Comparison of ENCODE assay signal across 14 mouse cellular contexts in genomic region chr4:155905634-155906033, GRCm38 (mm10). TPM values are rescaled to one million over a fixed set of nuclear protein-coding genes. Genes with fewer than 3 reads are reported as not detected.
DNase-seq lines count a peak whose midpoint lies in the region; TF ChIP-seq lines count a peak whose summit lies in the region.
"Had no signal": no experiment of that assay in that cellular context is flagged by ENCODE, and none has a peak within 500 bp of the region (broad histone marks: within the 10 kb centered on the region; RNA-seq: fewer than 3 reads in every experiment).

No protein-coding gene starts in this region.

- peak; percentile 3 for DNase-seq in adrenal gland, adult 2 months
- DNase-seq in adrenal gland, postnatal 36 days = no peak
- peak; percentile 6 for DNase-seq in gastrocnemius, postnatal 10 days
- DNase-seq in gastrocnemius, adult 18-20 months (ENCODE audit: low spot score) = no peak
- peak; percentile 2 for DNase-seq in lung, adult 2 months
- no peak for DNase-seq in lung, postnatal 36 days
- peak; percentile 7 for DNase-seq in thymus, postnatal 4 days
- DNase-seq in thymus, adult 18-20 months = no peak
- DNase-seq: kidney, adult 9 months; liver, postnatal 0 days had no signal

- no peak overlapping the region for H3K4me3 ChIP-seq in lung, adult 2 months (replicated peaks; ENCODE audit: extremely low read depth, low read depth, low read length)
- H3K4me3 ChIP-seq: forebrain, embryonic 13.5 days; heart, embryonic 12.5 days; limb, embryonic 13.5 days; neural tube, embryonic 13.5 days had no signal

- H3K4me1 ChIP-seq in lung, adult 2 months (ENCODE audit: control insufficient read depth, insufficient read depth, low read length) = 0 out of 2 replicates have a peak, but pooled peaks cover 6% of the 10 kb centered on the region
- H3K4me1 ChIP-seq: forebrain, embryonic 13.5 days; limb, embryonic 13.5 days; neural tube, embryonic 13.5 days had no signal

- 91% methylated on average over 13 of the region's 13 CpGs for WGBS in lung, adult 2 months

- no peak for TF ChIP-seq CTCF in lung, adult 2 months (IDR thresholded peaks at IDR 0.05; ENCODE audit: insufficient read depth, low read length)

- TF ChIP-seq POLR2A in lung, adult 2 months (IDR thresholded peaks at IDR 0.05; ENCODE audit: borderline replicate concordance, extremely low read depth, low read depth, low read length) = no peak

RNA-seq across cellular contexts. Expression of gene Acap3, which starts 14.0 kb away (rescaled TPM):
- total RNA-seq in adrenal gland, adult 2 months (2021) = 10 to 100 TPM; 14.4 to 20.9 TPM
- 29.0 and 29.3 TPM in 2 replicates for polyA plus RNA-seq in adrenal gland, adult 2 months (2012; rRNA removed)
- 10 to 100 TPM; 20.1 to 20.7 TPM for total RNA-seq in adrenal gland, postnatal 36 days (2021)
- total RNA-seq in gastrocnemius, postnatal 10 days (2021) = 10 to 100 TPM; 13.8 to 23.1 TPM
- 1 to 10 TPM; 6.6 to 7.3 TPM for total RNA-seq in gastrocnemius, adult 18-20 months (2021)
- 48.3 and 50.7 TPM in 2 replicates for polyA plus RNA-seq in lung, adult 2 months (2012; rRNA removed)

RNA-seq across cellular contexts. Expression of gene Pusl1, which starts 14.1 kb away (rescaled TPM):
- 10 to 100 TPM; 21.8 to 28.4 TPM for total RNA-seq in adrenal gland, adult 2 months (2021)
- polyA plus RNA-seq in adrenal gland, adult 2 months (2012; rRNA removed) = 118 and 119 TPM in 2 replicates
- total RNA-seq in adrenal gland, postnatal 36 days (2021) = 10 to 100 TPM; 25.1 to 28.1 TPM
- 10 to 100 TPM; 16.9 to 23.6 TPM for total RNA-seq in gastrocnemius, postnatal 10 days (2021)
- total RNA-seq in gastrocnemius, adult 18-20 months (2021) = 10 to 100 TPM; 11.2 to 13.2 TPM
- 82.2 and 88.0 TPM in 2 replicates for polyA plus RNA-seq in lung, adult 2 months (2012; rRNA removed)

RNA-seq across cellular contexts. Expression of gene Ints11, which starts 36.3 kb away (rescaled TPM):
- 10 to 100 TPM; 27.5 to 32.0 TPM for total RNA-seq in adrenal gland, adult 2 months (2021)
- 24.5 and 30.8 TPM in 2 replicates for polyA plus RNA-seq in adrenal gland, adult 2 months (2012; rRNA removed)
- 10 to 100 TPM; 30.1 to 34.7 TPM for total RNA-seq in adrenal gland, postnatal 36 days (2021)
- total RNA-seq in gastrocnemius, postnatal 10 days (2021) = 10 to 100 TPM; 18.9 to 21.7 TPM
- 10 to 100 TPM; 13.9 to 14.0 TPM for total RNA-seq in gastrocnemius, adult 18-20 months (2021)
- polyA plus RNA-seq in lung, adult 2 months (2012; rRNA removed) = 26.7 and 27.3 TPM in 2 replicates

RNA-seq across cellular contexts. Expression of gene Cptp, which starts 36.4 kb away (rescaled TPM):
- total RNA-seq in adrenal gland, adult 2 months (2021) = 10 to 100 TPM; 18.7 to 21.1 TPM
- polyA plus RNA-seq in adrenal gland, adult 2 months (2012; rRNA removed) = 29.4 and 37.1 TPM in 2 replicates
- 10 to 100 TPM in 1 of 2 experiments, 1 to 10 TPM in 1; 9.7 to 21.8 TPM for total RNA-seq in adrenal gland, postnatal 36 days (2021)
- total RNA-seq in gastrocnemius, postnatal 10 days (2021) = 10 to 100 TPM; 13.6 to 20.5 TPM
- total RNA-seq in gastrocnemius, adult 18-20 months (2021) = 10 to 100 TPM; 13.0 to 16.2 TPM
- polyA plus RNA-seq in lung, adult 2 months (2012; rRNA removed) = 30.3 and 33.3 TPM in 2 replicates

RNA-seq across cellular contexts. Expression of gene Ube2j2, which starts 38.0 kb away (rescaled TPM):
- total RNA-seq in adrenal gland, adult 2 months (2021) = 10 to 100 TPM; 64.1 to 94.4 TPM
- 93.2 and 95.5 TPM in 2 replicates for polyA plus RNA-seq in adrenal gland, adult 2 months (2012; rRNA removed)
- 10 to 100 TPM; 70.9 to 81.5 TPM for total RNA-seq in adrenal gland, postnatal 36 days (2021)
- 10 to 100 TPM; 62.1 to 67.2 TPM for total RNA-seq in gastrocnemius, postnatal 10 days (2021)
- 10 to 100 TPM; 62.3 to 66.4 TPM for total RNA-seq in gastrocnemius, adult 18-20 months (2021)
- 62.0 and 65.4 TPM in 2 replicates for polyA plus RNA-seq in lung, adult 2 months (2012; rRNA removed)

Comparison
In these comparisons a context has a peak if more than half of its experiments do, and no peak if none do; other contexts are left out.
1. DNase-seq: peak in adrenal gland, adult 2 months (single experiment), gastrocnemius, postnatal 10 days (single experiment), lung, adult 2 months (single experiment) and thymus, postnatal 4 days (single experiment); none in adrenal gland, postnatal 36 days (0 of 2), gastrocnemius, adult 18-20 months (single experiment), lung, postnatal 36 days (single experiment) and thymus, adult 18-20 months (0 of 2).